Mouse (Mus musculus) hindbrain, embryonic 12.5 days (tissue): ENCODE results near the gene Nipbl. TPM values are rescaled to one million over a fixed set of nuclear protein-coding genes. Genes with fewer than 3 reads are reported as not detected.
"Not testable (repeated sequence)": the region's sequence is repeated elsewhere in the genome, so short reads cannot be mapped to it uniquely, and the experiment has no call there.

ENCODE experiments used
- ATAC-seq: fragments of 200-750 bp; cut with Nextera tagmentation; 2 replicates; pipeline ENCODE4 v1.8.0; 2017; ENCODE audit warnings: moderate TSS enrichment; ENCODE audit not compliant: low FRiP score
- H3K27ac ChIP-seq: fragments of 300-500 bp; sonication (generic); 2 replicates; pipeline ENCODE4 v1.5.1; 2016; ENCODE audit warnings: mild to moderate bottlenecking
- H3K27me3 ChIP-seq: fragments of 300-500 bp; sonication (generic); 2 replicates; pipeline ENCODE4 v1.6.1; 2016; ENCODE audit warnings: mild to moderate bottlenecking
- H3K36me3 ChIP-seq: fragments of 300-500 bp; sonication (generic); 2 replicates; pipeline ENCODE4 v1.6.1; 2016; ENCODE audit warnings: mild to moderate bottlenecking
- H3K4me1 ChIP-seq: fragments of 300-500 bp; sonication (generic); 2 replicates; pipeline ENCODE4 v1.6.1; 2016
- H3K4me2 ChIP-seq: fragments of 300-500 bp; sonication (generic); replicated peaks from 2 replicates; pipeline ENCODE4 v1.6.1; 2016; ENCODE audit warnings: mild to moderate bottlenecking
- H3K4me3 ChIP-seq: fragments of 300-500 bp; sonication (generic); 2 replicates; pipeline ENCODE4 v1.5.1; 2016; ENCODE audit warnings: mild to moderate bottlenecking
- H3K9ac ChIP-seq: fragments of 300-500 bp; sonication (generic); 2 replicates; pipeline ENCODE4 v1.6.1; 2016; ENCODE audit warnings: mild to moderate bottlenecking, moderate library complexity
- H3K9me3 ChIP-seq: fragments of 300-500 bp; sonication (generic); replicated peaks from 2 replicates; pipeline ENCODE4 v1.6.1; 2016; ENCODE audit warnings: mild to moderate bottlenecking
- WGBS: fragments of 180-500 bp; shearing (Covaris S2); methylation state at CpG from one replicate; pipeline ENCODE4 v1.1.7; 2016; 5-methylcytosine and 5-hydroxymethylcytosine counted together
- polyA plus RNA-seq: library from polyadenylated mRNA; unstranded; fragments of >200 nt; fragmentation: Nextera tagmentation; extraction: Ambion mirVana; gene quantifications from 2 replicates; pipeline ENCODE4 v1.2.1, GENCODE M21; 2016

Gene Nipbl
- 22.7 and 23.2 TPM in 2 replicates for polyA plus RNA-seq

DNA sequence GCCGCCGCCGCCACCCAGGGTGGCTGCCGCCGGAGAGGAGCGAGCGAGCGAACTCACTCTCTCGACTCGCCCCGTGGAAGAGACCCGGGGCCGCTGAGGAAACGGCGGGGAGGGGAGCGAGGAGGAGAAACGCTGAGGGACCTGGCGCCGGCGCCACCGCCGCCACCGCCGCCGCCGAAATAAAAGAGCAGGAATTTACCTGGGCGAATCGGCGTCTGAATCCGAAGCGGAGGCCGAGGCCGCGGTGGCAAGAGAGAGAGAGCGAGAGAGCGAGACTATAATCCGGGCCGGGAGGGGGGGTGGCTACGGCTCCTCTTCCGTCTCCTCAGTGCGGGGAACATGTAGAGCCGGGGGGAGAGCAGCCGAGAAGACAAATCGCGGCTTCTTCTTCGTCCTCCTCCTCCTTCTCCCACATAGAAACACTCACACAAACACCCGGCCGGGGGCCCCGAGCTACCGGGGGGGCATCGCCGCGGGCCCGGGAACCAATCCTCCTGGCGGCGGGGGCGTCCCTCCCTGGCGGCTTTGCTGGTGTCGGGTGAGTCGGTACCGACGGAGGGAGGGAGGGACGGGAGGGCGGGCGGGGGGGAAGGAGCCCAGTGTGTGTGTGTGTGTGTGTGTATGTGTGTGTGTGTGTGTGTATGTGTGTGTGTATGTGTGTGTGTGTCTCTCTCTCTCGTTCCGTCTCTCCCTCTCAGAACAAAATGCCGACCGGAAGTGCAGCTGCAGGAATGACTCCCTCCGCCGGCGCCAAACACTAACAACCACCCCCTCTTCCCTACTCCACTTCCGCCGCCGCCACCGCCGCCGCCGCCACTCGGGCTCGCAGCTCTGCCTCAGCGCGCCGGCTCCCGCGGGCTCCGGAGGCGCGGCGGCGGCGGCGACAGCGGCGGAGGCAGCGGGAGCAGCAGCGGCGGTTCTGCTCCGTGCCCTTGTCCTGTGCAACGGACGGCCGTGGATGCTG lies at the start of gene Nipbl:
Gene Nipbl, minus strand, starts transcription at position 538 of the 964 bp plus-strand sequence.
- Histone ChIP-seq H3K4me1 (peaks cover 32% of the 10 kb centered on the region), H3K27me3 (no peaks in the 10 kb centered on the region), H3K4me2 (peak within 1 kb of the TSS; percentile 92)

GRCm38 (mm10) chr15:8485261-8485660 lies 41.0 kb upstream of the Nipbl start:
- Histone ChIP-seq H3K9ac (no peak overlapping the region), H3K4me1 (no peaks in the 10 kb centered on the region), H3K36me3 (no peaks in the 10 kb centered on the region), H3K4me3 (no peak overlapping the region), H3K9me3 (no peaks in the 10 kb centered on the region), H3K4me2 (no peak overlapping the region), H3K27me3 (no peaks in the 10 kb centered on the region), H3K27ac (no peak overlapping the region)
- 90% methylated on average over 6 of the region's 6 CpGs for whole genome bisulfite sequencing
- ATAC-seq: no peak

More for the DNA sequence above, at the start of gene Nipbl:
- H3K27ac ChIP-seq: peak within 1 kb of the TSS; percentile 99
- no peaks in the 10 kb centered on the region for H3K36me3 ChIP-seq
- H3K4me3 ChIP-seq: peak within 1 kb of the TSS; percentile 95
- H3K9ac ChIP-seq: peak within 1 kb of the TSS; percentile 99
- peak; percentile 87 for ATAC-seq
- H3K9me3 ChIP-seq: no peaks in the 10 kb centered on the region
- WGBS: under 1% methylated on average over 73 of the region's 102 CpGs

GRCm38 (mm10) chr15:8469006-8469575 lies 24.8 kb upstream of the Nipbl start:
- Histone ChIP-seq H3K9ac (no peak overlapping the region), H3K4me3 (no peak overlapping the region), H3K4me2 (no peak overlapping the region), H3K9me3 (no peaks in the 10 kb centered on the region), H3K27me3 (no peaks in the 10 kb centered on the region), H3K27ac (no peak overlapping the region), H3K4me1 (no peaks in the 10 kb centered on the region), H3K36me3 (no peaks in the 10 kb centered on the region)
- no peak for ATAC-seq
- 56% methylated on average over 4 of the region's 4 CpGs for WGBS

GRCm38 (mm10) chr15:8463521-8463920 lies 19.3 kb upstream of the Nipbl start:
- H3K9ac ChIP-seq: no peak overlapping the region
- WGBS: 87% methylated on average over 1 of the region's 1 CpGs
- no peak overlapping the region for H3K4me2 ChIP-seq
- H3K36me3 ChIP-seq: no peaks in the 10 kb centered on the region
- no peaks in the 10 kb centered on the region for H3K4me1 ChIP-seq
- H3K27me3 ChIP-seq: no peaks in the 10 kb centered on the region
- no peak for ATAC-seq
- H3K9me3 ChIP-seq: no peaks in the 10 kb centered on the region
- H3K27ac ChIP-seq: no peak overlapping the region
- H3K4me3 ChIP-seq: no peak overlapping the region

GRCm38 (mm10) chr15:8462780-8463179 lies 18.5 kb upstream of the Nipbl start:
- Histone ChIP-seq H3K27ac (no peak overlapping the region), H3K4me3 (no peak overlapping the region), H3K4me1 (no peaks in the 10 kb centered on the region), H3K9me3 (no peaks in the 10 kb centered on the region), H3K9ac (no peak overlapping the region), H3K27me3 (no peaks in the 10 kb centered on the region), H3K4me2 (no peak overlapping the region), H3K36me3 (no peaks in the 10 kb centered on the region)
- ATAC-seq: no peak
- WGBS: 87% methylated on average over 4 of the region's 4 CpGs

DNA sequence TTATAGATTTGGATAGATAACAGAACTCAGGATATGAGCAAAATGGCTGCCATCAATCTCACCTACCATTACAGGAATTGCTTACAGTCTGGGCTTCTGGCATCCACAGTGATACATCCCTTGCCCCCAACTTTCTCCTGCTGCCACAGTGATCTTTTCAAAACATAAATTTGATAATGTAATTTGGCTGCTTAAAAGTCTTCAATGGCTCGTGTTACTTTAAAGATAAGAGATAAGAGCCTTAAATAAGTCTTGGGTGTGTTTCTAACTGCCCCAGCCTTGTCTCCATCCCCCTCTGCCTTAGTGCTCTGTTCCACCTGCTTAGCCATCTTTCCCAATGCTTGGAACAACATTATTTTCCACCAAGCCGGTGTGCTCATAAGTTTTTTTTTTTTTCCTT lies 16.6 kb upstream of the Nipbl start:
- whole genome bisulfite sequencing: 85% methylated on average over 2 of the region's 2 CpGs
- no peak overlapping the region for H3K4me3 ChIP-seq
- no peaks in the 10 kb centered on the region for H3K9me3 ChIP-seq
- no peaks in the 10 kb centered on the region for H3K36me3 ChIP-seq
- no peak for ATAC-seq
- no peaks in the 10 kb centered on the region for H3K4me1 ChIP-seq
- H3K27ac ChIP-seq: no peak overlapping the region
- H3K27me3 ChIP-seq: no peaks in the 10 kb centered on the region
- no peak overlapping the region for H3K9ac ChIP-seq
- H3K4me2 ChIP-seq: no peak overlapping the region

DNA sequence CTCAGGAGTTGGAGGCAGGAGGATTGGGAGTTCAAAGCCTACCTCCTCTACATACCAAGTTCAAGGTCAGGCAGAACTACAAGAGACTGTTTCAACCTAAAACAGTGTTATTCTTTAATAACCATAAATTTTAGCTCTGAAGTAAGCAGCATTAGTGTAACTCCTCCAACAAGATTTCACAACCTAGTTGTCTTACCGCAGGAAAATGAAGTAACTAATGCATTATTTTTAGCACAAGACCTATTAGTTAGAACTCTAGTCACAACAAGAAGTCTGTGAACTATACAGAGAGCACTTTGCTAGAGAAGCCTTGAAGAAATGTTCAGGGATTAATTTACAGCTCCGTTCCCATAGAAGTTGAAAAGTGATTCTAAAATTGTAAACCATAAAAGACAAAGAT lies 15.7 kb upstream of the Nipbl start:
- Histone ChIP-seq H3K4me1 (no peaks in the 10 kb centered on the region), H3K4me3 (no peak overlapping the region), H3K27ac (no peak overlapping the region), H3K36me3 (no peaks in the 10 kb centered on the region), H3K9ac (no peak overlapping the region), H3K27me3 (no peaks in the 10 kb centered on the region), H3K9me3 (no peaks in the 10 kb centered on the region), H3K4me2 (no peak overlapping the region)
- 96% methylated on average over 2 of the region's 2 CpGs for WGBS
- ATAC-seq: no peak

GRCm38 (mm10) chr15:8456223-8456622 lies 12.0 kb upstream of the Nipbl start:
- H3K36me3 ChIP-seq: not testable (repeated sequence)

GRCm38 (mm10) chr15:8455486-8455885 lies 11.2 kb upstream of the Nipbl start:
- Histone ChIP-seq H3K27me3 (no peaks in the 10 kb centered on the region), H3K9me3 (no peaks in the 10 kb centered on the region), H3K4me3 (no peak overlapping the region), H3K4me2 (no peak overlapping the region), H3K4me1 (no peaks in the 10 kb centered on the region), H3K36me3 (no peaks in the 10 kb centered on the region), H3K9ac (no peak overlapping the region), H3K27ac (no peak overlapping the region)
- ATAC-seq: no peak
- 92% methylated on average over 2 of the region's 2 CpGs for WGBS

More at GRCm38 (mm10) chr15:8456223-8456622, 12.0 kb upstream of the Nipbl start:
- not testable (repeated sequence) for H3K4me1 ChIP-seq, ATAC-seq, H3K9ac ChIP-seq, H3K27me3 ChIP-seq, H3K4me3 ChIP-seq, H3K4me2 ChIP-seq, H3K27ac ChIP-seq, H3K9me3 ChIP-seq
- WGBS: 87% methylated on average over 1 of the region's 2 CpGs

- H3K4me1 ChIP-seq: peaks cover 19% of the 10 kb centered on the region
- no peak for ATAC-seq
- H3K9ac ChIP-seq: no peak overlapping the region
- H3K9me3 ChIP-seq: no peaks in the 10 kb centered on the region
- WGBS: 39% methylated on average over 3 of the region's 3 CpGs
- H3K27ac ChIP-seq: no peak overlapping the region
- H3K27me3 ChIP-seq: no peaks in the 10 kb centered on the region
- no peak overlapping the region for H3K4me2 ChIP-seq
- no peaks in the 10 kb centered on the region for H3K36me3 ChIP-seq
- no peak overlapping the region for H3K4me3 ChIP-seq
Measured at GRCm38 (mm10) chr15:8451071-8451470, 6.8 kb upstream of the Nipbl start.

DNA sequence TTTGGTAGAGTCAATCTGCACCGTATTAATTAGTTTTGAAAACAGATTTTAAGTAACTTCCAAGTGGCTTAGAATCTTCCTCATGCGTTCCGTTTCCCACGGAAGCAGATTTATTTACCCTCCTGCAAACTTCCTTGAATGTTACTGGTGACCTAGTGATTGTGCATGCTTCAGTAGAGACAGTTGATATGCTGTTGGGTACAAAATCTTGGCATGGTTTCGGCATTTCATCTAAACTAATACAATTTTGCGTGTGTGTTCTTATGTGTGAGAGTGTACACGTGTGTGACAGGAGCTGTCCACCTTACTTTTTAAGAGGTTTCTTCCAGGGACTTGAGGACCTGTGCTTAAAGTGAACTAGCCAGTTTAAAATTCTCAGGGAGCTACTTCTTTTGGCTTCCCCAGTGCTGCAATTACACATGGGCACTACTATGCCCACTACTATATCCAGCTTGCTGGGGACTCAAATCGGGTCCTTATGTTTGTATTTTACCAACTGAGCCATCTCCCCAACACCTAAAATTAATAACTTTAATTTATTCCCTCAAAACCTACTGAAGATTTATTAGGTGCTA lies 3.0 kb upstream of the Nipbl start:
- Histone ChIP-seq H3K9me3 (no peaks in the 10 kb centered on the region), H3K4me2 (peak overlapping the region; percentile 92), H3K4me1 (peaks cover 28% of the 10 kb centered on the region), H3K36me3 (no peaks in the 10 kb centered on the region), H3K9ac (no peak overlapping the region), H3K4me3 (no peak overlapping the region), H3K27ac (no peak overlapping the region), H3K27me3 (no peaks in the 10 kb centered on the region)
- ATAC-seq: no peak
- 78% methylated on average over 8 of the region's 8 CpGs for WGBS

GRCm38 (mm10) chr15:8446435-8446834 lies 2.2 kb upstream of the Nipbl start:
- Histone ChIP-seq H3K9me3 (no peaks in the 10 kb centered on the region), H3K4me3 (peak overlapping the region; percentile 95), H3K9ac (peak overlapping the region; percentile 23; the same call in 1 of the 2 replicates), H3K36me3 (no peaks in the 10 kb centered on the region), H3K27me3 (no peaks in the 10 kb centered on the region), H3K27ac (peak overlapping the region; percentile 99; the same call in 1 of the 2 replicates), H3K4me1 (peaks cover 32% of the 10 kb centered on the region), H3K4me2 (peak overlapping the region; percentile 92)
- ATAC-seq: no peak
- 4% methylated on average over 6 of the region's 6 CpGs for WGBS
